Mouse (Mus musculus) MEL (cell line): ENCODE data around the gene 5730409E04Rik. TPM values are rescaled to one million over a fixed set of nuclear protein-coding genes. Genes with fewer than 3 reads are reported as not detected.

ENCODE experiments used
- DNase-seq: peaks from one replicate; pipeline ENCODE4 v3.0.0; 2011; ENCODE audit warnings: low read depth, low spot score
- H3K27ac ChIP-seq: 2 replicates; pipeline ENCODE4 v1.5.1; 2012; ENCODE audit warnings: low read depth, mild to moderate bottlenecking, control low read depth, low read length, moderate library complexity; ENCODE audit not compliant: control insufficient read depth
- H3K27me3 ChIP-seq, 2 experiments: fragments of 150-350 bp in 1 of 2; sonication (generic) in 1 of 2; 2 replicates each; pipeline ENCODE4 v1.6.1; 2012; ENCODE audit warnings: low read length in 2 of 2, mild to moderate bottlenecking in 2 of 2, improper control_type of control experiment in 1 of 2, moderate library complexity in 1 of 2; ENCODE audit not compliant: insufficient read depth in 2 of 2, control insufficient read depth in 1 of 2
- H3K36me3 ChIP-seq, 2 experiments: 2 replicates each; pipeline ENCODE4 v1.6.1; 2012 to 2014; ENCODE audit warnings: low read length in 2 of 2, improper control_type of control experiment in 1 of 2, inconsistent platforms in 1 of 2, mild to moderate bottlenecking in 1 of 2; ENCODE audit not compliant: insufficient read depth in 2 of 2, control insufficient read depth in 1 of 2
- H3K4me1 ChIP-seq, 2 experiments: fragments of 150-350 bp in 1 of 2; sonication (generic) in 1 of 2; 2 replicates each; pipeline ENCODE4 v1.6.1; 2012; ENCODE audit warnings: low read length in 2 of 2, improper control_type of control experiment in 1 of 2, mild to moderate bottlenecking in 1 of 2; ENCODE audit not compliant: insufficient read depth in 2 of 2, control insufficient read depth in 1 of 2
- H3K4me3 ChIP-seq, 2 experiments: fragments of 150-350 bp in 1 of 2; sonication (generic) in 1 of 2; 2 replicates each; pipeline ENCODE4 v1.5.1; 2012; ENCODE audit warnings: low read depth in 2 of 2, low read length in 2 of 2, mild to moderate bottlenecking in 2 of 2, moderate library complexity in 2 of 2, control low read depth in 1 of 2, improper control_type of control experiment in 1 of 2; ENCODE audit not compliant: control insufficient read depth in 1 of 2, insufficient read depth in 1 of 2
- H3K79me2 ChIP-seq: 2 replicates; pipeline ENCODE4 v1.6.1; 2012; ENCODE audit warnings: mild to moderate bottlenecking, low read length, moderate library complexity; ENCODE audit not compliant: control insufficient read depth, poor library complexity, insufficient read depth
- H3K9ac ChIP-seq: 2 replicates; pipeline ENCODE4 v1.6.1; 2012; ENCODE audit warnings: low read depth, mild to moderate bottlenecking, control low read depth, low read length, moderate library complexity; ENCODE audit not compliant: control insufficient read depth, poor library complexity, severe bottlenecking
- H3K9me3 ChIP-seq: fragments of 150-350 bp; sonication (generic); replicated peaks from 2 replicates; pipeline ENCODE4 v1.6.1; 2012; ENCODE audit warnings: mild to moderate bottlenecking, low read length, improper control_type of control experiment, moderate library complexity; ENCODE audit not compliant: insufficient read depth
- CTCF ChIP-seq, 3 experiments: IDR thresholded peaks in 2 of 3; conservative IDR thresholded peaks in 1 of 3; 2 replicates each; pipeline ENCODE4 v1.5.1; 2011 to 2012; ENCODE audit warnings: low read length in 3 of 3, low read depth in 2 of 3, mild to moderate bottlenecking in 2 of 3, improper control_type of control experiment in 1 of 3, inconsistent platforms in 1 of 3, mixed read lengths in 1 of 3, moderate library complexity in 1 of 3; ENCODE audit not compliant: control insufficient read depth in 1 of 3, insufficient read depth in 1 of 3, poor library complexity in 1 of 3, severe bottlenecking in 1 of 3
- E2F4 ChIP-seq: IDR thresholded peaks from 2 replicates; pipeline ENCODE4 v1.6.1; 2011; ENCODE audit warnings: low read depth, low read length, improper control_type of control experiment, borderline replicate concordance
- ELF1 ChIP-seq: IDR thresholded peaks from 2 replicates; pipeline ENCODE4 v1.6.1; 2014; ENCODE audit warnings: low read depth, mild to moderate bottlenecking, inconsistent platforms, low read length, improper control_type of control experiment, moderate library complexity
- EP300 ChIP-seq, 2 experiments: IDR thresholded peaks; 2 replicates each; pipeline ENCODE4 v1.6.1; 2011; ENCODE audit warnings: improper control_type of control experiment in 2 of 2, low read length in 2 of 2, low read depth in 1 of 2, mild to moderate bottlenecking in 1 of 2
- ETS1 ChIP-seq: IDR thresholded peaks from 2 replicates; pipeline ENCODE4 v1.6.1; 2012; ENCODE audit warnings: low read depth, mild to moderate bottlenecking, inconsistent platforms, low read length, improper control_type of control experiment, moderate library complexity
- GABPA ChIP-seq: IDR thresholded peaks from 2 replicates; pipeline ENCODE4 v1.6.1; 2012; ENCODE audit warnings: low read depth, mild to moderate bottlenecking, inconsistent platforms, low read length, improper control_type of control experiment, moderate library complexity
- GATA1 ChIP-seq: IDR thresholded peaks from 2 replicates; pipeline ENCODE4 v1.6.1; 2011; ENCODE audit warnings: low read depth, low read length, improper control_type of control experiment
- JUND ChIP-seq: IDR thresholded peaks from 2 replicates; pipeline ENCODE4 v1.6.1; 2011; ENCODE audit warnings: low read depth, mild to moderate bottlenecking, improper control_type of control experiment, low read length
- KAT2A ChIP-seq: conservative IDR thresholded peaks from 2 replicates; pipeline ENCODE4 v1.6.1; 2012; ENCODE audit warnings: low read depth, low read length, improper control_type of control experiment, inconsistent platforms
- MXI1 ChIP-seq: IDR thresholded peaks from 2 replicates; pipeline ENCODE4 v1.6.1; 2011; ENCODE audit warnings: mild to moderate bottlenecking, low read depth, low read length, improper control_type of control experiment
- MYB ChIP-seq: IDR thresholded peaks from 2 replicates; pipeline ENCODE4 v1.6.1; 2011; ENCODE audit warnings: mild to moderate bottlenecking, low read depth, low read length, improper control_type of control experiment
- MYC ChIP-seq: IDR thresholded peaks from 2 replicates; pipeline ENCODE4 v1.6.1; 2011; ENCODE audit warnings: low read depth, mild to moderate bottlenecking, low read length, improper control_type of control experiment, moderate library complexity
- NELFE ChIP-seq: IDR thresholded peaks from 2 replicates; pipeline ENCODE4 v1.6.1; 2011; ENCODE audit warnings: low read depth, low read length, improper control_type of control experiment
- NRF1 ChIP-seq: IDR thresholded peaks from 2 replicates; pipeline ENCODE4 v1.6.1; 2014; ENCODE audit warnings: low read depth, mild to moderate bottlenecking, inconsistent platforms, low read length, improper control_type of control experiment, moderate library complexity; ENCODE audit not compliant: poor library complexity, insufficient read depth, severe bottlenecking
- POLR2AphosphoS2 ChIP-seq: IDR thresholded peaks from 2 replicates; pipeline ENCODE4 v1.6.1; 2011; ENCODE audit warnings: low read length, improper control_type of control experiment
- POLR2AphosphoS5 ChIP-seq: IDR thresholded peaks from 2 replicates; pipeline ENCODE4 v1.6.1; 2012; ENCODE audit warnings: low read depth, borderline replicate concordance, mild to moderate bottlenecking, inconsistent platforms, low read length, moderate library complexity, mixed read lengths
- RCOR1 ChIP-seq: IDR thresholded peaks from 2 replicates; pipeline ENCODE4 v1.6.1; 2012; ENCODE audit warnings: low read depth, mild to moderate bottlenecking, inconsistent platforms, low read length, improper control_type of control experiment
- SIN3A ChIP-seq: IDR thresholded peaks from 2 replicates; pipeline ENCODE4 v1.6.1; 2012; ENCODE audit warnings: low read length, improper control_type of control experiment, inconsistent platforms
- SMC3 ChIP-seq: IDR thresholded peaks from 2 replicates; pipeline ENCODE4 v1.6.1; 2011; ENCODE audit warnings: low read depth, low read length, improper control_type of control experiment
- TBP ChIP-seq: IDR thresholded peaks from 2 replicates; pipeline ENCODE4 v1.8.0; 2011; ENCODE audit warnings: low read depth, low read length, improper control_type of control experiment
- TCF12 ChIP-seq: IDR thresholded peaks from 2 replicates; pipeline ENCODE4 v1.6.1; 2014; ENCODE audit warnings: low read depth, mild to moderate bottlenecking, inconsistent platforms, low read length, improper control_type of control experiment, moderate library complexity
- UBTF ChIP-seq: IDR thresholded peaks from 2 replicates; pipeline ENCODE4 v1.6.1; 2012; ENCODE audit warnings: low read depth, mild to moderate bottlenecking, inconsistent platforms, low read length, improper control_type of control experiment, moderate library complexity, borderline replicate concordance; ENCODE audit not compliant: insufficient read depth
- USF1 ChIP-seq: IDR thresholded peaks from 2 replicates; pipeline ENCODE4 v1.6.1; 2014; ENCODE audit warnings: low read depth, mild to moderate bottlenecking, inconsistent platforms, low read length, improper control_type of control experiment, moderate library complexity
- USF2 ChIP-seq, 2 experiments: IDR thresholded peaks; 2 replicates each; pipeline ENCODE4 v1.6.1; 2011 to 2012; ENCODE audit warnings: improper control_type of control experiment in 2 of 2, low read length in 2 of 2, borderline replicate concordance in 1 of 2, inconsistent platforms in 1 of 2, low read depth in 1 of 2, mild to moderate bottlenecking in 1 of 2; ENCODE audit not compliant: insufficient read depth in 1 of 2
- ZC3H11A ChIP-seq: IDR thresholded peaks from 2 replicates; pipeline ENCODE4 v1.6.1; 2012; ENCODE audit warnings: low read depth, mild to moderate bottlenecking, inconsistent platforms, low read length, improper control_type of control experiment
- ZKSCAN1 ChIP-seq: IDR thresholded peaks from 2 replicates; pipeline ENCODE4 v1.6.1; 2012; ENCODE audit warnings: low read depth, mild to moderate bottlenecking, inconsistent platforms, low read length, improper control_type of control experiment, moderate library complexity
- ZMIZ1 ChIP-seq: IDR thresholded peaks from 2 replicates; pipeline ENCODE4 v1.6.1; 2012; ENCODE audit warnings: low read depth, mild to moderate bottlenecking, inconsistent platforms, low read length, improper control_type of control experiment, moderate library complexity
- ZNF384 ChIP-seq: IDR thresholded peaks from 2 replicates; pipeline ENCODE4 v1.6.1; 2012; ENCODE audit warnings: low read depth, mild to moderate bottlenecking, inconsistent platforms, low read length, improper control_type of control experiment
- polyA plus RNA-seq, 2 experiments: library from polyadenylated mRNA; stranded (reverse) in 1 of 2; unstranded in 1 of 2; fragments of >175 nt in 1 of 2; fragments of >200 nt in 1 of 2; gene quantifications; 2 replicates each; pipeline versions ENCODE4 v1.2.1 to v1.2.4; 2012; ENCODE audit warnings: low replicate concordance in 2 of 2, low read depth in 1 of 2; ENCODE audit not compliant: insufficient read length in 2 of 2, insufficient read depth in 1 of 2, missing spikeins in 1 of 2
- total RNA-seq: library from RNA; depleted of rRNA; stranded (reverse); fragments of 300-350 nt; gene quantifications from 2 replicates; pipeline ENCODE4 v1.2.3, GENCODE M21; 2012

The 5730409E04Rik gene
- total and polyA plus RNA-seq, 3 experiments: not detected

GRCm38 (mm10) chr4:126569783-126570182 is 39.8 kb upstream of the 5730409E04Rik start:
- no peak for TF ChIP-seq USF1
- TF ChIP-seq GATA1: peak; percentile 58
- TF ChIP-seq MYB: no peak
- peak; percentile 21 to 41; a peak in 2 of 4 replicates for TF ChIP-seq EP300 (IDR thresholded peaks at IDR 0.05; ENCODE audit: low read depth in 1 of 2, low read length in 2 of 2)
- no peak for TF ChIP-seq SMC3
- TF ChIP-seq POLR2AphosphoS5: no peak
- peak; percentile 85 for TF ChIP-seq ETS1
- peak; percentile 39; the same call in 1 of the 2 replicates for TF ChIP-seq SIN3A
- TF ChIP-seq GABPA: no peak
- TF ChIP-seq NRF1: no peak
- no peak for TF ChIP-seq POLR2AphosphoS2
- no peak for TF ChIP-seq MYC
- Histone ChIP-seq H3K4me1 (peaks cover 2 to 6% of the 10 kb centered on the region in 2 experiments; a peak in 3 of 4 replicates), H3K36me3 (peaks cover 11 to 40% of the 10 kb centered on the region in 2 experiments), H3K27ac (no peak overlapping the region), H3K4me3 (no peak overlapping the region), H3K9ac (no peak overlapping the region), H3K79me2 (peaks cover 4% of the 10 kb centered on the region), H3K27me3 (no peaks in the 10 kb centered on the region), H3K9me3 (no peaks in the 10 kb centered on the region)
- no peak for DNase-seq

DNA sequence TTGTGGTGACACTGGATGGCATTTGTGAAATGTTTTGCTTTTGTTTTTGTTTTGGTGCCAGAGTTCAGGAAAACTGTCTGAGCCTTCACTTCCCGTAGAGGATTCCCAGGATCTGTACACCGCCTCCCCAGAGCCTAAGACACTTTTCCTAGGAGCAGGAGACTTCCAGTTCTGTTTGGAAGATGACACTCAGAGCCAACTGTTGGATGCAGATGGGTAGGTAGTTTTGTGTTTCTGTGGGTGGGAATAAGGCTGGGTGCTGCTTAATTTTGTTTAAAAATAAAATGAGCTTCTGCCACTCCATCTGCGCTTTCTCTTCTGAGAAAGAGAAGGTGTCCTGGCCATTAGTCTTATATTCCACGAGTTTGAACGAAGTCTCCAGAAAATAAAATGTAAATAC is 33.3 kb upstream of the 5730409E04Rik start:
- Histone ChIP-seq H3K4me1 (no peaks in the 10 kb centered on the region), H3K79me2 (no peaks in the 10 kb centered on the region), H3K36me3 (peaks cover 0 to 40% of the 10 kb centered on the region in 2 experiments; a peak in 2 of 4 replicates), H3K4me3 (no peak overlapping the region), H3K9me3 (no peaks in the 10 kb centered on the region), H3K27me3 (no peaks in the 10 kb centered on the region), H3K9ac (no peak overlapping the region), H3K27ac (no peak overlapping the region)
- no peak for DNase-seq
- TF ChIP-seq ZKSCAN1 (no peak), TCF12 (no peak), E2F4 (no peak), JUND (no peak), UBTF (no peak), ELF1 (no peak), MXI1 (no peak), TBP (no peak), GABPA (no peak), CTCF (IDR thresholded peaks at IDR 0.05 in 2 of 3, conservative IDR thresholded peaks at IDR 0.05 in 1 of 3; ENCODE audit: control insufficient read depth in 1 of 3, insufficient read depth in 1 of 3, low read depth in 2 of 3, low read length in 3 of 3, poor library complexity in 1 of 3, severe bottlenecking in 1 of 3) (no peak), GATA1 (no peak), RCOR1 (no peak), NRF1 (no peak), ETS1 (no peak), ZNF384 (no peak), ZC3H11A (no peak), ZMIZ1 (no peak), KAT2A (no peak), NELFE (no peak), USF2 (IDR thresholded peaks at IDR 0.05; ENCODE audit: borderline replicate concordance in 1 of 2, insufficient read depth in 1 of 2, low read depth in 1 of 2, low read length in 2 of 2) (no peak)
